Mouse (Mus musculus) neural tube, embryonic 13.5 days (tissue): ENCODE measurements at regions not wholly inside any gene's neighbourhood (a gene's known extent, or its start where the extent isn't known, plus 50 kb on each side); places are given as distances from the start of the nearest gene placed in this dataset.

Experiments used
- ATAC-seq: fragments of 200-750 bp; cut with Nextera tagmentation; 2 replicates; pipeline ENCODE4 v1.8.0; 2017; ENCODE audit warnings: low read depth, mild to moderate bottlenecking, moderate TSS enrichment, moderate library complexity
- H3K27ac ChIP-seq: fragments of 300-500 bp; sonication (generic); replicated peaks from 2 replicates; pipeline ENCODE4 v1.5.1; 2015; ENCODE audit warnings: moderate library complexity, mild to moderate bottlenecking, inconsistent platforms
- H3K27me3 ChIP-seq: fragments of 300-500 bp; sonication (generic); 2 replicates; pipeline ENCODE4 v1.6.1; 2015; ENCODE audit warnings: mild to moderate bottlenecking, inconsistent platforms
- H3K36me3 ChIP-seq: fragments of 300-500 bp; sonication (generic); 2 replicates; pipeline ENCODE4 v1.6.1; 2015; ENCODE audit warnings: mild to moderate bottlenecking, inconsistent platforms
- H3K4me1 ChIP-seq: fragments of 300-500 bp; sonication (generic); replicated peaks from 2 replicates; pipeline ENCODE4 v1.6.1; 2015; ENCODE audit warnings: inconsistent platforms
- H3K4me2 ChIP-seq: fragments of 300-500 bp; sonication (generic); 2 replicates; pipeline ENCODE4 v1.6.1; 2015; ENCODE audit warnings: inconsistent platforms, mild to moderate bottlenecking, moderate library complexity
- H3K4me3 ChIP-seq: fragments of 300-500 bp; sonication (generic); 2 replicates; pipeline ENCODE4 v1.5.1; 2015; ENCODE audit warnings: mild to moderate bottlenecking, inconsistent platforms
- H3K9ac ChIP-seq: fragments of 300-500 bp; sonication (generic); 2 replicates; pipeline ENCODE4 v1.6.1; 2015; ENCODE audit warnings: moderate library complexity, mild to moderate bottlenecking, inconsistent platforms
- H3K9me3 ChIP-seq: fragments of 300-500 bp; sonication (generic); 2 replicates; pipeline ENCODE4 v1.6.1; 2016; ENCODE audit warnings: inconsistent platforms
- WGBS: fragments of 180-500 bp; shearing (Covaris S2); methylation state at CpG from one replicate; pipeline ENCODE4 v1.1.7; 2015; 5-methylcytosine and 5-hydroxymethylcytosine counted together

- H3K36me3 ChIP-seq, result no peaks in the 10 kb centered on the region
- no peak overlapping the region for H3K27ac ChIP-seq
- H3K9ac ChIP-seq, result no peak overlapping the region
- no peaks in the 10 kb centered on the region for H3K9me3 ChIP-seq
- no peaks in the 10 kb centered on the region for H3K27me3 ChIP-seq
- no peaks in the 10 kb centered on the region for H3K4me1 ChIP-seq
- 68% methylated on average over 9 of the region's 9 CpGs for WGBS
- H3K4me3 ChIP-seq, result no peak overlapping the region
- H3K4me2 ChIP-seq, result no peak overlapping the region
- no peak for ATAC-seq
Measured at GRCm38 (mm10) chr3:159787776-159788175, 51.7 kb upstream of the Wls start.
